Mouse (Mus musculus) bone marrow macrophage, adult 2 months (primary cell): Measurements from ENCODE around the gene Cfap43.
"Not testable (repeated sequence)": the region's sequence is repeated elsewhere in the genome, so short reads cannot be mapped to it uniquely, and the experiment has no call there.

Source experiments
- CTCF ChIP-seq: IDR thresholded peaks from 2 replicates; pipeline ENCODE4 v1.5.1; 2012; ENCODE audit warnings: low read depth, mild to moderate bottlenecking, low read length, moderate library complexity
- POLR2A ChIP-seq: IDR thresholded peaks from 2 replicates; pipeline ENCODE4 v1.6.1; 2012; ENCODE audit warnings: mild to moderate bottlenecking, low read depth, low read length, borderline replicate concordance

DNA sequence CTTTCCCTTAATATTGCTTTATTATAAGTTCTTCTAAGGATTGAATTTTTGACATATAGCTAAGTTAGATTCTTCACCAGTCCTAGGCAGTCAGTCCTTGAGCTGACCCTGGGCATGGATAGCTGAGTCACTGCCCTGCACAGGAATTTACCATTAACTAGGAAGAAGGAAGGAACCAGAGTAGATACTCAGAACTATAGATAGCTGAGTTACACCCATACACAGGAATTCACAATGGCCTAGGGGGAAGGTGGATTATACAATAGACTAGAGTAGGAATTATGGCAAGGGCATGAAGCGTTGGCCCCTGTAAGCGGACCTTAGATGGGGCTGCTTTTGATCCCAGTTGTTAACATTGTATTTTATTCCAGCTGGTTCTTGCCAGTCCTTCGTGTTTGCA lies 67.0 kb downstream of the Cfap43 start:
- not testable (repeated sequence) for TF ChIP-seq CTCF, POLR2A
